Mouse (Mus musculus) heart, embryonic 14.5 days (tissue): ENCODE measurements around the gene Pcbd1. TPM values are rescaled to one million over a fixed set of nuclear protein-coding genes. Genes with fewer than 3 reads are reported as not detected.

Experiments used
- ATAC-seq: fragments of 200-750 bp; cut with Nextera tagmentation; 2 replicates; pipeline ENCODE4 v1.8.0; 2017; ENCODE audit warnings: low read depth, moderate TSS enrichment; ENCODE audit not compliant: insufficient number of reproducible peaks, insufficient read depth, low FRiP score
- H3K27ac ChIP-seq, 2 experiments: fragments of 200-500 bp in 1 of 2; fragments of 300-500 bp in 1 of 2; sonication (generic) in 1 of 2; replicated peaks in 1 of 2; 2 replicates each; pipeline ENCODE4 v1.5.1; 2012 to 2014; ENCODE audit warnings: low read depth in 2 of 2, low read length in 2 of 2, control low read depth in 1 of 2, mild to moderate bottlenecking in 1 of 2, mixed read lengths in 1 of 2; ENCODE audit not compliant: control insufficient read depth in 1 of 2, insufficient read depth in 1 of 2
- H3K27me3 ChIP-seq: fragments of 300-500 bp; sonication (generic); 2 replicates; pipeline ENCODE4 v1.6.1; 2014; ENCODE audit warnings: mild to moderate bottlenecking, low read length, control low read depth; ENCODE audit not compliant: control insufficient read depth, insufficient read depth
- H3K36me3 ChIP-seq: fragments of 300-500 bp; sonication (generic); 2 replicates; pipeline ENCODE4 v1.6.1; 2014; ENCODE audit warnings: mild to moderate bottlenecking, control low read depth, low read length, mixed read lengths; ENCODE audit not compliant: control insufficient read depth, insufficient read depth
- H3K4me1 ChIP-seq, 2 experiments: fragments of 200-500 bp in 1 of 2; fragments of 300-500 bp in 1 of 2; sonication (generic) in 1 of 2; 2 replicates each; pipeline ENCODE4 v1.6.1; 2012 to 2014; ENCODE audit warnings: low read length in 2 of 2, control low read depth in 1 of 2, mixed read lengths in 1 of 2; ENCODE audit not compliant: control insufficient read depth in 2 of 2, insufficient read depth in 2 of 2
- H3K4me2 ChIP-seq: fragments of 300-500 bp; sonication (generic); 2 replicates; pipeline ENCODE4 v1.6.1; 2014; ENCODE audit warnings: mild to moderate bottlenecking, low read length
- H3K4me3 ChIP-seq, 2 experiments: fragments of 200-500 bp in 1 of 2; fragments of 300-500 bp in 1 of 2; sonication (generic) in 1 of 2; 2 replicates each; pipeline ENCODE4 v1.5.1; 2012 to 2014; ENCODE audit warnings: low read length in 2 of 2, mild to moderate bottlenecking in 2 of 2, control low read depth in 1 of 2, low read depth in 1 of 2, moderate library complexity in 1 of 2; ENCODE audit not compliant: control insufficient read depth in 1 of 2, insufficient read depth in 1 of 2
- H3K9ac ChIP-seq: fragments of 300-500 bp; sonication (generic); 2 replicates; pipeline ENCODE4 v1.6.1; 2014; ENCODE audit warnings: mild to moderate bottlenecking, low read length
- H3K9me3 ChIP-seq: fragments of 300-500 bp; sonication (generic); 2 replicates; pipeline ENCODE4 v1.6.1; 2016; ENCODE audit warnings: low read length, control low read depth; ENCODE audit not compliant: control insufficient read depth
- WGBS: fragments of 180-500 bp; shearing (Covaris S2); extraction: QIAGEN DNeasy Blood & Tissue Kit; methylation state at CpG from one replicate; pipeline ENCODE4 v1.1.7; 2014; 5-methylcytosine and 5-hydroxymethylcytosine counted together
- polyA plus RNA-seq: library from polyadenylated mRNA; unstranded; fragments of >200 nt; fragmentation: Nextera tagmentation; extraction: Ambion mirVana; gene quantifications from 2 replicates; pipeline ENCODE4 v1.2.1, GENCODE M21; 2014

The Pcbd1 gene
- polyA plus RNA-seq, 1 experiment from 2014 or later, result 95.5 TPM

- H3K9ac ChIP-seq, result no peak overlapping the region
- no peak overlapping the region for H3K4me2 ChIP-seq
- WGBS, result 89% methylated on average over 10 of the region's 10 CpGs
- H3K9me3 ChIP-seq, result no peaks in the 10 kb centered on the region
- no peaks in the 10 kb centered on the region for H3K27me3 ChIP-seq
- peaks cover 20 to 31% of the 10 kb centered on the region in 2 experiments for H3K4me1 ChIP-seq
- no peak overlapping the region for H3K4me3 ChIP-seq
- H3K36me3 ChIP-seq, result no peaks in the 10 kb centered on the region
- ATAC-seq, result no peak
- H3K27ac ChIP-seq, result no peak overlapping the region
These were observed 25.8 kb upstream of the Pcbd1 start for GRCm38 (mm10) chr10:61063271-61063864.

- Histone ChIP-seq H3K27me3 (no peaks in the 10 kb centered on the region), H3K36me3 (no peaks in the 10 kb centered on the region), H3K27ac (peak overlapping the region in 1 of 2 experiments; percentile 48; a peak in 1 of 4 replicates), H3K9me3 (no peaks in the 10 kb centered on the region), H3K4me3 (no peak overlapping the region), H3K4me1 (peaks cover 25 to 36% of the 10 kb centered on the region in 2 experiments), H3K4me2 (peak overlapping the region; percentile 36; the same call in 1 of the 2 replicates), H3K9ac (no peak overlapping the region)
- WGBS, result 24% methylated on average over 8 of the region's 8 CpGs
- ATAC-seq, result no peak
These were observed 24.5 kb upstream of the Pcbd1 start for GRCm38 (mm10) chr10:61064635-61065034.

GRCm38 (mm10) chr10:61065287-61066005 lies 23.7 kb upstream of the Pcbd1 start:
- no peak for ATAC-seq
- Histone ChIP-seq H3K9me3 (no peaks in the 10 kb centered on the region), H3K27ac (peak overlapping the region in 1 of 2 experiments; percentile 48; a peak in 1 of 4 replicates), H3K4me1 (peaks cover 18 to 29% of the 10 kb centered on the region in 2 experiments), H3K27me3 (no peaks in the 10 kb centered on the region), H3K4me2 (peak overlapping the region; percentile 36; the same call in 1 of the 2 replicates), H3K9ac (no peak overlapping the region), H3K36me3 (no peaks in the 10 kb centered on the region), H3K4me3 (no peak overlapping the region)
- 38% methylated on average over 13 of the region's 13 CpGs for WGBS

GRCm38 (mm10) chr10:61068436-61069192 lies 20.5 kb upstream of the Pcbd1 start:
- Histone ChIP-seq H3K36me3 (no peaks in the 10 kb centered on the region), H3K4me3 (peak overlapping the region; percentile 8; a peak in 1 of 4 replicates), H3K9ac (peak overlapping the region; percentile 35), H3K4me2 (peak overlapping the region; percentile 52), H3K9me3 (no peaks in the 10 kb centered on the region), H3K27ac (peak overlapping the region; percentile 81 to 90), H3K4me1 (peaks cover 18 to 29% of the 10 kb centered on the region in 2 experiments), H3K27me3 (no peaks in the 10 kb centered on the region)
- ATAC-seq, result peak; percentile 62
- whole genome bisulfite sequencing, result 2% methylated on average over 8 of the region's 8 CpGs

GRCm38 (mm10) chr10:61069248-61069647 lies 19.9 kb upstream of the Pcbd1 start:
- no peaks in the 10 kb centered on the region for H3K36me3 ChIP-seq
- peak overlapping the region; percentile 81 to 90 for H3K27ac ChIP-seq
- H3K4me1 ChIP-seq, result peaks cover 18 to 29% of the 10 kb centered on the region in 2 experiments
- peak overlapping the region; percentile 35; the same call in 1 of the 2 replicates for H3K9ac ChIP-seq
- 12% methylated on average over 13 of the region's 13 CpGs for WGBS
- H3K27me3 ChIP-seq, result no peaks in the 10 kb centered on the region
- H3K9me3 ChIP-seq, result no peaks in the 10 kb centered on the region
- peak overlapping the region; percentile 52 for H3K4me2 ChIP-seq
- ATAC-seq, result no peak
- peak overlapping the region; percentile 8; a peak in 2 of 4 replicates for H3K4me3 ChIP-seq

GRCm38 (mm10) chr10:61072324-61072723 lies 16.8 kb upstream of the Pcbd1 start:
- peaks cover 7 to 15% of the 10 kb centered on the region in 2 experiments for H3K4me1 ChIP-seq
- 12% methylated on average over 16 of the region's 16 CpGs for WGBS

GRCm38 (mm10) chr10:61074643-61075042 lies 14.5 kb upstream of the Pcbd1 start:
- Histone ChIP-seq H3K36me3 (no peaks in the 10 kb centered on the region), H3K9me3 (no peaks in the 10 kb centered on the region), H3K27me3 (no peaks in the 10 kb centered on the region), H3K4me3 (no peak overlapping the region), H3K9ac (no peak overlapping the region), H3K4me2 (no peak overlapping the region), H3K27ac (no peak overlapping the region), H3K4me1 (no peaks in the 10 kb centered on the region; a peak in 1 of 4 replicates)
- 0% methylated on average over 1 of the region's 1 CpGs for WGBS
- ATAC-seq, result no peak

More at GRCm38 (mm10) chr10:61072324-61072723, 16.8 kb upstream of the Pcbd1 start:
- Histone ChIP-seq H3K36me3 (no peaks in the 10 kb centered on the region), H3K9ac (no peak overlapping the region), H3K27ac (no peak overlapping the region), H3K27me3 (no peaks in the 10 kb centered on the region), H3K4me3 (no peak overlapping the region), H3K4me2 (no peak overlapping the region), H3K9me3 (no peaks in the 10 kb centered on the region)
- no peak for ATAC-seq
